Mouse (Mus musculus) hindbrain, embryonic 11.5 days (tissue): ENCODE data around the gene Mslnl. TPM values are rescaled to one million over a fixed set of nuclear protein-coding genes. Genes with fewer than 3 reads are reported as not detected.

Experiments
- ATAC-seq: fragments of 200-750 bp; cut with Nextera tagmentation; 2 replicates; pipeline ENCODE4 v1.8.0; 2017; ENCODE audit warnings: mild to moderate bottlenecking, moderate TSS enrichment, moderate library complexity; ENCODE audit not compliant: low FRiP score
- DNase-seq: peaks from one replicate; pipeline ENCODE4 v3.0.0-alpha.2; 2015; ENCODE audit warnings: low spot score
- H3K27ac ChIP-seq: fragments of 300-500 bp; sonication (generic); 2 replicates; pipeline ENCODE4 v1.5.1; 2014; ENCODE audit warnings: mild to moderate bottlenecking, low read depth, low read length
- H3K27me3 ChIP-seq: fragments of 300-500 bp; sonication (generic); 2 replicates; pipeline ENCODE4 v1.6.1; 2014; ENCODE audit warnings: mild to moderate bottlenecking, low read length, moderate library complexity, mixed read lengths; ENCODE audit not compliant: control insufficient read depth, insufficient read depth
- H3K36me3 ChIP-seq: fragments of 300-500 bp; sonication (generic); 2 replicates; pipeline ENCODE4 v1.6.1; 2014; ENCODE audit warnings: mild to moderate bottlenecking, low read length, moderate library complexity, mixed read lengths; ENCODE audit not compliant: control insufficient read depth, insufficient read depth
- H3K4me1 ChIP-seq: fragments of 300-500 bp; sonication (generic); replicated peaks from 2 replicates; pipeline ENCODE4 v1.6.1; 2014; ENCODE audit warnings: low read length, mixed read lengths; ENCODE audit not compliant: control insufficient read depth, insufficient read depth
- H3K4me2 ChIP-seq: fragments of 300-500 bp; sonication (generic); replicated peaks from 2 replicates; pipeline ENCODE4 v1.6.1; 2014; ENCODE audit warnings: mild to moderate bottlenecking, low read depth, low read length
- H3K4me3 ChIP-seq: fragments of 300-500 bp; sonication (generic); 2 replicates; pipeline ENCODE4 v1.5.1; 2014; ENCODE audit warnings: low read depth, low read length
- H3K9ac ChIP-seq: fragments of 300-500 bp; sonication (generic); 2 replicates; pipeline ENCODE4 v1.6.1; 2014; ENCODE audit warnings: low read depth, low read length
- H3K9me3 ChIP-seq: fragments of 300-500 bp; sonication (generic); 2 replicates; pipeline ENCODE4 v1.6.1; 2016; ENCODE audit warnings: low read length; ENCODE audit not compliant: control insufficient read depth
- WGBS: fragments of 180-500 bp; shearing (Covaris S2); extraction: QIAGEN DNeasy Blood & Tissue Kit; methylation state at CpG from one replicate; pipeline ENCODE4 v1.1.7; 2014; 5-methylcytosine and 5-hydroxymethylcytosine counted together
- polyA plus RNA-seq: library from polyadenylated mRNA; unstranded; fragments of >200 nt; fragmentation: Nextera tagmentation; extraction: Ambion mirVana; gene quantifications from 2 replicates; pipeline ENCODE4 v1.2.1, GENCODE M21; 2014

Mslnl gene
- polyA plus RNA-seq, 1 experiment from 2014 or later: not detected

DNA sequence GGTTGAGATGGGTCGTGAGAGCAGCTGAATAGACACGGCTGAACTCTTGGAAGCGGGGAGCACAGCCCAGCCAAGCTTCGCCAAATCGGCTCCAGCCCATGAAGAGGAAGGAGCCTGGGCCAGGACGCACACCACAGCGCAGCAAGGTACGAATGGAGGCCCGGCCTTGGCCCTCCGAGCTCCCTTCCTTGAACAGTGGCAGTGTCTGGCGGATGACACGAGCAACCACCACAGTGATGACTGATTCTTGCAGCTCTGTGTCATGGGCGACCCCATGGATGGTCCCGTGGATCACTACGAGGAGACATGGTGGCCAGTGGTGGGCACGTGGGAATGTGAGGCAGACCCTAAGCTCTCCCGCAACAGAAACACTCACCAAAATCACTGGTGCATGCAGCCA lies 59.2 kb downstream of the Mslnl start:
- H3K27ac ChIP-seq: peak overlapping the region; percentile 94
- H3K4me2 ChIP-seq: peak overlapping the region; percentile 95
- 48% methylated on average over 17 of the region's 17 CpGs for WGBS
- DNase-seq (no peak), ATAC-seq (no peak)
- peak overlapping the region; percentile 82 for H3K9ac ChIP-seq
- H3K36me3 ChIP-seq: no peaks in the 10 kb centered on the region
- H3K27me3 ChIP-seq: no peaks in the 10 kb centered on the region
- peaks cover 23% of the 10 kb centered on the region for H3K4me1 ChIP-seq
- no peaks in the 10 kb centered on the region for H3K9me3 ChIP-seq
- H3K4me3 ChIP-seq: peak overlapping the region; percentile 80

DNA sequence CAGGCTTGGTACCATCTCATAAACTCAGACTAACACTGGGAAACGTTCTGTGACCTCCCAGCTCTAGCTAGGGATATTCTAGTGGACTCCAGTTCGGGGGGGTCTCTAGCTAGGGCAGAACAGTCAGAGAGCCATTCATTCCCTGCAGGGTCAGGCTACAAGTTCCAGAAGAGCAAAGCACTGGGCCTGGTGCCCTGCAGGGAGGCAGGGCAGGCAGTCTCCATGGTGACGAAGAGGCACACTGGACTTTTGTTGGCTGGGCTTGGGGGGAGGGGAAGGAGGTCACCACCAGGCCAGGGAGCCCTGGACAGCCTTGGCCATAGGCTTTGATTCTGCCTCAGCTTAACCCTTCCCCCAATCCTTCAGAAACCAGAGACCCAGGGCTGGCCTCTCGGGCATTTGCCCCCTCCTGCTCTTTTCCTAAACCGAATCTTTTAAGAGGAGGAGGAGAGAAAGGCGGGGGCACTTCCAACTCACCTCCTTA lies 59.8 kb downstream of the Mslnl start, which contains the start of gene AC134908.4:
AC134908.4 (minus strand) TSS at position 51 of the 484 bp plus-strand sequence.
- peak; percentile 48; the same call in 1 of the 2 replicates for ATAC-seq
- Histone ChIP-seq H3K4me1 (peaks cover 23% of the 10 kb centered on the region), H3K27ac (peak within 1 kb of the TSS; percentile 94), H3K4me2 (peak within 1 kb of the TSS; percentile 95), H3K36me3 (no peaks in the 10 kb centered on the region), H3K9ac (peak within 1 kb of the TSS; percentile 82), H3K4me3 (peak within 1 kb of the TSS; percentile 80), H3K9me3 (no peaks in the 10 kb centered on the region), H3K27me3 (no peaks in the 10 kb centered on the region)
- DNase-seq: peak; percentile 78
- WGBS: 2% methylated on average over 6 of the region's 6 CpGs

GRCm38 (mm10) chr17:25796211-25796771 lies 60.4 kb downstream of the Mslnl start:
- Histone ChIP-seq H3K4me3 (peak overlapping the region; percentile 80), H3K9me3 (no peaks in the 10 kb centered on the region), H3K9ac (peak overlapping the region; percentile 82), H3K4me2 (peak overlapping the region; percentile 95), H3K27ac (peak overlapping the region; percentile 94), H3K27me3 (no peaks in the 10 kb centered on the region), H3K36me3 (no peaks in the 10 kb centered on the region), H3K4me1 (peaks cover 21% of the 10 kb centered on the region)
- peak; percentile 56 for DNase-seq
- ATAC-seq: no peak
- 0% methylated on average over 37 of the region's 37 CpGs for WGBS

DNA sequence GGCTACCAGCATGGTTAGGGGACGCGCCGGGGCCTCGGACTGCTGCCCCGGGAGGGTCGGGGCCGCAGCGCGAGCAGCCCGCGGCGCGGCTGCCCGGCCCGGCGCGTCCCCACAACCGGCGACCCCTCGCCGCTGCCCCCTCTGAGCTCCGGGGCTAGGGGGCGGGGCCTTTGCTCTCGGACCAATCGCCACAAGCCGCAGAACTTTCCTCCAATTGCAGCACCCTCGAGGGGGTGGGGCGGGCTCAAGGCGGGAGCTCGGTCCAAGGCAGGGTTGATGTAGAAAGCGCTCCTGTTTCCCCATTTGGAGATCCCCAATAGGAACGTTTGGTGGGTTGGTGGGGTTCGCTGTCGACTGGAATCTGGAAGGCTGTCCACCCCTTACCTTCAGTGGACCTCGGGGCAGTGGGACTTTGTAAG lies 61.1 kb downstream of the Mslnl start, which contains the start of gene Metrn:
Metrn (minus strand) TSS at position 186 of the 419 bp plus-strand sequence.
- H3K27me3 ChIP-seq: no peaks in the 10 kb centered on the region

More for the DNA sequence above, 61.1 kb downstream of the Mslnl start, which contains the start of gene Metrn:
- H3K9me3 ChIP-seq: no peaks in the 10 kb centered on the region
- under 1% methylated on average over 23 of the region's 35 CpGs for WGBS
- ATAC-seq (peak; percentile 67), DNase-seq (peak; percentile 93)
- peak within 1 kb of the TSS; percentile 80 for H3K4me3 ChIP-seq
- peak within 1 kb of the TSS; percentile 95 for H3K4me2 ChIP-seq
- no peaks in the 10 kb centered on the region for H3K36me3 ChIP-seq
- H3K4me1 ChIP-seq: peaks cover 18% of the 10 kb centered on the region
- peak within 1 kb of the TSS; percentile 82 for H3K9ac ChIP-seq
- H3K27ac ChIP-seq: peak within 1 kb of the TSS; percentile 94

Other genes with a start within 250 kb of the Mslnl start
- gene Sstr5, start 238.8 kb upstream of the Mslnl start, polyA plus RNA-seq: 0.07 and 0.12 TPM in 2 replicates
- gene Sox8, start 165.4 kb upstream of the Mslnl start, polyA plus RNA-seq: 7.1 TPM in 2 replicates
- 23.1 and 26.9 TPM in 2 replicates for gene Lmf1, start 157.0 kb upstream of the Mslnl start, polyA plus RNA-seq
- gene Gng13, start 18.9 kb upstream of the Mslnl start, polyA plus RNA-seq: 1.8 and 2.5 TPM in 2 replicates
- gene Chtf18, start 8.6 kb upstream of the Mslnl start, polyA plus RNA-seq: 11.9 and 14.4 TPM in 2 replicates
- 17.2 and 18.0 TPM in 2 replicates for gene Rpusd1, start 8.4 kb upstream of the Mslnl start, polyA plus RNA-seq
- gene Msln, start 18.3 kb downstream of the Mslnl start, polyA plus RNA-seq: 0.25 TPM in 1 of 2 replicates, not detected in the other
- 19.9 and 23.2 TPM in 2 replicates for gene Narfl, start 37.7 kb downstream of the Mslnl start, polyA plus RNA-seq
- 63.6 and 70.3 TPM in 2 replicates for gene Haghl, start 49.6 kb downstream of the Mslnl start, polyA plus RNA-seq
- 0.42 TPM in 1 of 2 replicates, not detected in the other for gene Ccdc78, start 50.5 kb downstream of the Mslnl start, polyA plus RNA-seq
- 64.8 and 70.9 TPM in 2 replicates for gene Fam173a, start 56.9 kb downstream of the Mslnl start, polyA plus RNA-seq
- gene AC134908.4, start 59.6 kb downstream of the Mslnl start, polyA plus RNA-seq: 0.56 TPM in 1 of 2 replicates, not detected in the other
- gene Metrn, start 61.1 kb downstream of the Mslnl start, polyA plus RNA-seq: 16.9 and 24.1 TPM in 2 replicates
- gene Fbxl16, start 73.0 kb downstream of the Mslnl start, polyA plus RNA-seq: 12.2 and 15.0 TPM in 2 replicates
- gene Wdr24, start 87.6 kb downstream of the Mslnl start, polyA plus RNA-seq: 22.0 and 23.5 TPM in 2 replicates
- gene Jmjd8, start 92.8 kb downstream of the Mslnl start, polyA plus RNA-seq: 46.3 and 54.0 TPM in 2 replicates
- gene Stub1, start 97.4 kb downstream of the Mslnl start, polyA plus RNA-seq: 290 and 306 TPM in 2 replicates
- 3.1 TPM in 2 replicates for gene Rhbdl1, start 101.3 kb downstream of the Mslnl start, polyA plus RNA-seq
- 1.3 and 1.7 TPM in 2 replicates for gene Gm20683, start 105.7 kb downstream of the Mslnl start, polyA plus RNA-seq
- gene Rhot2, start 108.8 kb downstream of the Mslnl start, polyA plus RNA-seq: 7.9 and 9.3 TPM in 2 replicates
- gene Wdr90, start 125.5 kb downstream of the Mslnl start, polyA plus RNA-seq: 13.4 and 14.3 TPM in 2 replicates
- gene Mcrip2, start 132.7 kb downstream of the Mslnl start, polyA plus RNA-seq: 7.0 and 8.3 TPM in 2 replicates
- gene Mettl26, start 139.0 kb downstream of the Mslnl start, polyA plus RNA-seq: 53.2 and 56.6 TPM in 2 replicates
- 0.71 and 1.3 TPM in 2 replicates for gene Wfikkn1, start 144.8 kb downstream of the Mslnl start, polyA plus RNA-seq
- 19.1 and 19.5 TPM in 2 replicates for gene Rab40c, start 183.7 kb downstream of the Mslnl start, polyA plus RNA-seq
- 45.4 and 47.4 TPM in 2 replicates for gene Pigq, start 208.9 kb downstream of the Mslnl start, polyA plus RNA-seq
- 0.15 and 0.27 TPM in 2 replicates for gene Nhlrc4, start 208.9 kb downstream of the Mslnl start, polyA plus RNA-seq
- 0.18 and 0.19 TPM in 2 replicates for gene A930017K11Rik, start 216.5 kb downstream of the Mslnl start, polyA plus RNA-seq
- gene Capn15, start 249.8 kb downstream of the Mslnl start, polyA plus RNA-seq: 19.5 and 20.3 TPM in 2 replicates